Mouse (Mus musculus) midbrain, embryonic 11.5 days (tissue): ENCODE measurements around the gene Mtf1. TPM values are rescaled to one million over a fixed set of nuclear protein-coding genes. Genes with fewer than 3 reads are reported as not detected.

Experiments
- ATAC-seq: fragments of 200-750 bp; cut with Nextera tagmentation; 2 replicates; pipeline ENCODE4 v1.8.0; 2017; ENCODE audit warnings: moderate TSS enrichment, moderate library complexity; ENCODE audit not compliant: low FRiP score
- DNase-seq: peaks from one replicate; pipeline ENCODE4 v3.0.0; 2015; ENCODE audit warnings: low spot score; ENCODE audit errors: missing footprints
- H3K27ac ChIP-seq: fragments of 300-500 bp; sonication (generic); 2 replicates; pipeline ENCODE4 v1.5.1; 2014; ENCODE audit warnings: low read depth, low read length
- H3K27me3 ChIP-seq: fragments of 300-500 bp; sonication (generic); 2 replicates; pipeline ENCODE4 v1.6.1; 2014; ENCODE audit warnings: mild to moderate bottlenecking, low read length, moderate library complexity, mixed read lengths; ENCODE audit not compliant: control insufficient read depth, insufficient read depth
- H3K36me3 ChIP-seq: fragments of 300-500 bp; sonication (generic); 2 replicates; pipeline ENCODE4 v1.6.1; 2014; ENCODE audit warnings: mild to moderate bottlenecking, low read length, moderate library complexity, mixed read lengths; ENCODE audit not compliant: control insufficient read depth, insufficient read depth
- H3K4me1 ChIP-seq: fragments of 300-500 bp; sonication (generic); 2 replicates; pipeline ENCODE4 v1.6.1; 2014; ENCODE audit warnings: low read length; ENCODE audit not compliant: control insufficient read depth, insufficient read depth
- H3K4me2 ChIP-seq: fragments of 300-500 bp; sonication (generic); 2 replicates; pipeline ENCODE4 v1.6.1; 2014; ENCODE audit warnings: mild to moderate bottlenecking, moderate library complexity
- H3K4me3 ChIP-seq: fragments of 300-500 bp; sonication (generic); 2 replicates; pipeline ENCODE4 v1.5.1; 2014; ENCODE audit warnings: low read depth, low read length
- H3K9ac ChIP-seq: fragments of 300-500 bp; sonication (generic); 2 replicates; pipeline ENCODE4 v1.6.1; 2014; ENCODE audit warnings: low read length
- H3K9me3 ChIP-seq: fragments of 300-500 bp; sonication (generic); 2 replicates; pipeline ENCODE4 v1.6.1; 2016; ENCODE audit warnings: low read length; ENCODE audit not compliant: control insufficient read depth
- WGBS: fragments of 180-500 bp; shearing (Covaris S2); extraction: QIAGEN DNeasy Blood & Tissue Kit; methylation state at CpG from one replicate; pipeline ENCODE4 v1.1.7; 2014; 5-methylcytosine and 5-hydroxymethylcytosine counted together
- polyA plus RNA-seq: library from polyadenylated mRNA; unstranded; fragments of >200 nt; fragmentation: Nextera tagmentation; extraction: Ambion mirVana; gene quantifications from 2 replicates; pipeline ENCODE4 v1.2.1, GENCODE M21; 2014

Mtf1 gene
- polyA plus RNA-seq, 1 experiment from 2014 or later = 16.7 TPM

DNA sequence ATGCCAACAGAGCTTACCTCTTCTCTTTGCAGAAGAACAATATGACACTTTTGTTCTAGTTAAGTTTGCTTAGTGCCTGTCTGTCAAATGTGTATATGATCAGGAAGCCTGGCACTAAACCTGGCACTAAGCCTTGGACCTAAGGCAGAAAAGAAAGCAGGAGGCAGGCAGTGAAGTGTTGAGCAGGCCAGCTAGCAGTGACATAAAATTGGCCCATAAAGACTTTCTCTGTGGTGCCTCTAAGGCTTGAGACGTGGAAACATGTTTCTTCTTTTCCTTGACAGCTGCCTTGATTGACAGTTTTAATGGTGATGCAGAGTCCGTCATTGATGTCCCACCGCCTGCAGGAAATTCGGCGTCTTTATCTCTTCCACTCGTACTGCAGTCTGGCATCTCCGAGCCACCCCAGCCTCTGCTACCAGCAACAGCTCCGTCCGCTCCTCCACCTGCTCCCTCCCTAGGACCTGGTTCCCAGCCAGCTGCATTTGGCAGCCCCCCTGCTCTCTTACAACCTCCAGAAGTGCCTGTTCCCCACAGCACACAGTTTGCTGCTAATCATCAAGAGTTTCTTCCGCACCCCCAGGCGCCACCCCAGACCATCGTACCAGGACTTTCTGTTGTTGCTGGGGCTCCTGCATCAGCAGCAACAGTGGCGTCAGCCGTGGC, 36.3 kb downstream of the Mtf1 start:
- no peaks in the 10 kb centered on the region for H3K27me3 ChIP-seq
- WGBS = 92% methylated on average over 14 of the region's 14 CpGs
- no peaks in the 10 kb centered on the region; the same call in 1 of the 2 replicates for H3K9me3 ChIP-seq
- ATAC-seq (no peak), DNase-seq (no peak)
- no peak overlapping the region for H3K4me2 ChIP-seq
- H3K9ac ChIP-seq = no peak overlapping the region
- no peak overlapping the region for H3K4me3 ChIP-seq
- H3K36me3 ChIP-seq = peaks cover 12% of the 10 kb centered on the region
- H3K27ac ChIP-seq = no peak overlapping the region
- H3K4me1 ChIP-seq = no peaks in the 10 kb centered on the region

DNA sequence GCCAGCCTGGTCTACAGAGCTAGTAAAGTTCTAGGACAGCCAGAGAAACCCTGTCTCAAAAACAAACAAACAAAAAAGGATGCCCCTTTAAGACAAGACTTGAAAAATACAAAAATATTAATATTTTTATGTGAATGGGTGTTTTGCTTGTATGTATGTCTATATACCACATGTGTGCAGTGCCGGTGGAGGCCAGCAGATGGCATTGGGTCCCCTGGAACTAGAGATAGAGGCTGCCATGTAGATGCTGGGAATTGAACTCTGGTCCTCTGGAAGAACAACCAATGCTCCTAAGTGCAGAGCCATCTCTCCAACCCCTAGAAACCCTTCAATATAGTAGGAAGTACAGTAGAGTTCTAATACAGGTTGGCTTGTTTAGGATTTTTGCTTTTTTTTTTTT, 39.1 kb downstream of the Mtf1 start:
- Histone ChIP-seq H3K9ac (no peak overlapping the region), H3K4me3 (no peak overlapping the region), H3K4me2 (no peak overlapping the region), H3K36me3 (peaks cover 12% of the 10 kb centered on the region), H3K9me3 (no peaks in the 10 kb centered on the region; the same call in 1 of the 2 replicates), H3K27me3 (no peaks in the 10 kb centered on the region), H3K27ac (no peak overlapping the region), H3K4me1 (no peaks in the 10 kb centered on the region)
- whole genome bisulfite sequencing = 97% methylated on average over 1 of the region's 1 CpGs
- no peak for DNase-seq
- no peak for ATAC-seq

DNA sequence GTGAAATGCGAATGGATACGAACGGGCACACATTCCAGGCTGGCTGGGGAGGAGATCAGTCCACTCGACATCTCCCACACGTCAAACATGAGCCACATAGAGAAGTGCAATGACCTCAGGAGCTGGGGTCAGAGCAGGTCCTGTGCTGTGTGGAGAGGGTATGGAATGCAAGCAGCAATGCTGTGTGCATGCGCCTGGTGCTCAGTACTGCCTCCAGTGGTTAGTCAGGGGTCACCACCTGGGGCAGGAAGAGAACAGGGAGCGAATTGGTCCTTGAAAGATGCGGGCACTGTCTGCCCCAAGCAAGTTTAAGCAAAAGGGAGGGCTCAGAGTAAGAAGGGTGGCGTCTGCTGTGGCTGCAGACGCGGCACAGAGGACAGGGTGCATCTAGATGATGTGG, 41.6 kb downstream of the Mtf1 start:
- ATAC-seq (peak; percentile 62; the same call in 1 of the 2 replicates), DNase-seq (peak; percentile 85)
- peaks cover 8% of the 10 kb centered on the region for H3K36me3 ChIP-seq
- no peak overlapping the region for H3K4me3 ChIP-seq
- H3K27ac ChIP-seq = no peak overlapping the region
- H3K27me3 ChIP-seq = no peaks in the 10 kb centered on the region
- H3K4me1 ChIP-seq = no peaks in the 10 kb centered on the region; the same call in 1 of the 2 replicates
- H3K4me2 ChIP-seq = no peak overlapping the region
- 52% methylated on average over 11 of the region's 11 CpGs for WGBS
- H3K9me3 ChIP-seq = no peaks in the 10 kb centered on the region; the same call in 1 of the 2 replicates
- H3K9ac ChIP-seq = no peak overlapping the region

DNA sequence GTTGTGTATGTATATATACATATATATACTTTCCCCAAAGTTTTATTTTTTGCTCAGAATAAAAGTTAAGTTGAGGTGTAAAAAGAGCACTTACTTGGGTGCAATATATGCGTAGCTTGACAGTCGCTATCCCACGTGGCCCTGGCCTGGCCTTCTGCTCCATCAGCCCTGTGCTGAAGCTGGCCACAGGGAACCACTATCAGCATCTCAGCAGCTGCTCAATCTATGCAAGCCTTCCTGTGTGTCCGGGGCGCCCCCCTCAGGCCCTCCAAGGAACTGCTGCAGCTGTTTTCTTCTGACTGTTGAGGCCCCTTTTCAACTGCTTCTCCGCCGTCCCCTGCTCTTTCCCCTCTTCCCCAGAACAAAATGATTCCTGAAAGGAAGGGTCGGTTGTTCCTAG, 45.7 kb downstream of the Mtf1 start:
- Histone ChIP-seq H3K36me3 (0 out of 2 replicates have a peak, but pooled peaks cover 2% of the 10 kb centered on the region), H3K4me3 (no peak overlapping the region), H3K9me3 (no peaks in the 10 kb centered on the region), H3K9ac (no peak overlapping the region), H3K4me2 (no peak overlapping the region), H3K27ac (no peak overlapping the region), H3K4me1 (peaks cover 14% of the 10 kb centered on the region), H3K27me3 (no peaks in the 10 kb centered on the region)
- 4% methylated on average over 8 of the region's 8 CpGs for WGBS
- DNase-seq (peak; percentile 99), ATAC-seq (no peak)

DNA sequence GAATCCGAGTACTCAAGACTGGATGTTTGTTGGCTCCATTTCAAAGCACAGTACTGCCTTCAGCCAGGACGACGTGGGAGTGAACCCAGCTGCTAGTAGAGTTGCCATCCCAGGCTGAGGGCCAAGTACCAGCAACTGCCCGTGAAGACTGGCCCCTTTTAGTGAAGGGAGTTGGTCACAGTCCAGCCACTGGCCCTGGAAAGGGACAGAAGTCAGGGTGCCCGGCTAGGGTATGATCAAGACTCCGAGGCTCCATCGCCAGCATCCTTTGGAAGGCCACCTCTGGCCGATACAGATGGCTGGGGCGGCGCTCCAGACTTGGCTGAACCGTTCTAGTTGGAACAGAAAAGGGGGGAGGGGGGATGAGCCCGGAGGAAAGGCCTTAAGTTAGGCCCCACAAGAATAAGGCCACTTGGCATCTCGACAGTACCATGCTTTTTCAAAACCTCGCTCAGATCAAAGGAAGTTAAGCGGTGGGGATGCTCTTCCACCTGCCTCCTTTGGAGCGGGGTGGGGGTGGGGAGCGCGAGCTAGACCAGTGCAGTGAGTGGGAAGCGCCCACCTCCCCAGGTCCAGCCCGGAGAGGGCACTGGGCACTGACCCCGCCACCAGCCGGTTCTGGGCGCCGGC, 47.8 kb downstream of the Mtf1 start:
- Histone ChIP-seq H3K4me3 (peak overlapping the region; percentile 99), H3K9me3 (no peaks in the 10 kb centered on the region), H3K4me1 (peaks cover 15% of the 10 kb centered on the region), H3K27ac (peak overlapping the region; percentile 80), H3K27me3 (no peaks in the 10 kb centered on the region), H3K9ac (peak overlapping the region; percentile 63), H3K4me2 (peak overlapping the region; percentile 55), H3K36me3 (peaks cover 4% of the 10 kb centered on the region)
- WGBS = 2% methylated on average over 24 of the region's 24 CpGs
- ATAC-seq (peak; percentile 19), DNase-seq (no peak)

DNA sequence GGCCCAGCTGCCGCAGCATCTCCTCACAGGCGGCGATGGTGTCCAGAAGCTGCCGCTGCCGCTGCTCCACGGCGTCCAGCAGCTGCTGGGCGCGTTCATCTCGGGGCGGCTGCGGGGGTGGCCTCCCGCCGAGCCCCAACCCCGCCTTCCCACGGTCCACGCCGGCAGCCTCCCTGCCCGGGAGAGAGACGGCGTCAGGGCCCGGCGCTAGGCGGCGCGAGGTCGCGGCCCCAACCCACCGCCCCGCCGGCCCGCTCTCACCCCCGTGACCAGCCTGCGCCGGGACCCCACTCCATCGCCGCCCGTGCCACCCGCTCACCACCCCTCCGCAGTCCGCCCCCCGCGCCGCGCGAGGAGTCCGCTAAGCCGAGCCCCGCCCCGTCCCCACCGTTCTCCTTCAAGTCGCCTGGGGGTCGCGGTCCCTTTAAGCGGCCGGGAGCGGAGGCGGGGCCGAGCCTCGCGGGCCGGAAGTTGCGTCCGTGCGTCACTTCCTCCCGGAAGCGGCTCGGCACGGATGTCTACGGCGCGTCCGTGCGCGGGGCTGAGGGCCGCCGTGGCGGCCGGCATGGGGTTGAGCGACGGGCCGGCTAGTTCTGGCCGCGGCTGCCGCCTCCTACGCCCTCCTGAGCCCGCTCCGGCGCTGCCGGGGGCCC, 48.5 kb downstream of the Mtf1 start, which contains the start of gene Yrdc:
Gene Yrdc (plus strand): TSS at position 419 of the 653 bp plus-strand sequence.
- Histone ChIP-seq H3K36me3 (peaks cover 7% of the 10 kb centered on the region), H3K4me2 (peak within 1 kb of the TSS; percentile 55), H3K27me3 (no peaks in the 10 kb centered on the region), H3K9ac (peak within 1 kb of the TSS; percentile 63), H3K9me3 (no peaks in the 10 kb centered on the region), H3K4me1 (peaks cover 15% of the 10 kb centered on the region), H3K4me3 (peak within 1 kb of the TSS; percentile 99), H3K27ac (peak within 1 kb of the TSS; percentile 80)
- peak; percentile 93 for ATAC-seq
- peak; percentile 99 for DNase-seq
- under 1% methylated on average over 55 of the region's 90 CpGs for WGBS

DNA sequence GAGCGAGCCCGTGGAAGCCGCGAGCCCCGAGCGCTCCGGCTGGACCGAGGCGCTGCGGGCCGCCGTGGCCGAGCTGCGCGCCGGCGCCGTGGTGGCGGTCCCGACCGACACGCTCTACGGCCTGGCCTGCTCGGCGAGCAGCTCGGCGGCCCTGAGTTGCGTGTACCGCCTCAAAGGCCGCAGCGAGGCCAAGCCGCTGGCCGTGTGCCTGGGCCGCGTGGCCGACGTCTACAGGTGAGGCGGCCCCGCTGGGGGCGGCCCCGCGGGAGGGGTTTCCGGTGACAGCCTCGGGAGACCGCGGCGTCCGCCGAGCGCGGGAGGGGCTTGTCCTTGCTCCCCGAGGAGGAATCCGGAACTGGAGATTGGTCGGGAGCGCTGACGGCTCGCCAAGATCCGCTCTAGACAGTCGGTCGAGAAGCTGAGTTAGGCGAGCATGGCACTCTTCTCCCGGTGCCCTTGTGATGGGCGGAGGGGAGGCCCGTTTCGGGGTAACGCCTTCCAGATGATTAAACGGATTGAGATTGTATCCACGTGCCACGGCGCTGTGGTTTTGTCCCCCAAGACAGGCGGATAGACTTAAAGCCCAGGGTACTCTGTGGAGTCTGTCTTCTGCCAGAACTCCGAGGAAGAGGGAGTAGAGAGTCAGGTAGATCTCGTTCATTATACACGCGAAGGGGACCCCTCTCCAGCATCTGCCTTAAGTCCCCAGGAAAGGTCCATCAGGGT, 49.2 kb downstream of the Mtf1 start, which contains the start of gene 1110065P20Rik:
Gene 1110065P20Rik (minus strand): TSS at position 264 of the 726 bp plus-strand sequence.
- peaks cover 10% of the 10 kb centered on the region for H3K36me3 ChIP-seq
- DNase-seq = peak; percentile 91
- peak; percentile 43 for ATAC-seq
- peak within 1 kb of the TSS; percentile 80 for H3K27ac ChIP-seq
- no peaks in the 10 kb centered on the region for H3K9me3 ChIP-seq
- H3K9ac ChIP-seq = peak within 1 kb of the TSS; percentile 63
- peak within 1 kb of the TSS; percentile 99 for H3K4me3 ChIP-seq
- H3K27me3 ChIP-seq = no peaks in the 10 kb centered on the region
- under 1% methylated on average over 61 of the region's 75 CpGs for WGBS
- H3K4me2 ChIP-seq = peak within 1 kb of the TSS; percentile 55
- peaks cover 15% of the 10 kb centered on the region for H3K4me1 ChIP-seq

DNA sequence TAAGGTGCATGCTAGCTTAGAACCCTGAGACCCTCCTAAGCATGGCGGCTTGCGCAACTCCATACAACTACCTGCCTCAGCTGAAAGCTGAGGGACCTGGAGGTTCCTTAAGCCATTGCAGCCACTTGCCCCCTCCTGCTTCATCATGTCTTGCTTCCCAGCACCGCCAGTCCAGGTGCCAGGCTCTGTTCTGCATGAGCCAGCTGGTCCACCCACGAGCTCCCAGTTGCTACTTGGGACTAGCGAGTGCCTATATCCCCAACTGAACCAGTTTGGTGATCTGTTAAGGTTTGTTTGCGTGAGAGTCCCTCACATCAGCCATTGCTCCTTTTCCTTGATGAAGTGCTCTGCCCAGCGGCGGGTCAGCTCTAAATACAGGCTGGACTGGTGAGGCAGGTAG, 54.4 kb downstream of the Mtf1 start:
- WGBS = 96% methylated on average over 8 of the region's 8 CpGs
- ATAC-seq = no peak

More for the DNA sequence above, 54.4 kb downstream of the Mtf1 start:
- Histone ChIP-seq H3K4me2 (no peak overlapping the region), H3K4me1 (peaks cover 20% of the 10 kb centered on the region), H3K4me3 (no peak overlapping the region), H3K27me3 (no peaks in the 10 kb centered on the region), H3K27ac (no peak overlapping the region), H3K9me3 (no peaks in the 10 kb centered on the region), H3K9ac (no peak overlapping the region), H3K36me3 (peaks cover 15% of the 10 kb centered on the region)
- no peak for DNase-seq
